Mouse (Mus musculus) midbrain, embryonic 13.5 days (tissue): Measurements from ENCODE around the gene Yipf3. TPM values are rescaled to one million over a fixed set of nuclear protein-coding genes. Genes with fewer than 3 reads are reported as not detected.

Source experiments
- ATAC-seq: fragments of 200-750 bp; cut with Nextera tagmentation; 2 replicates; pipeline ENCODE4 v1.8.0; 2017; ENCODE audit warnings: mild to moderate bottlenecking, moderate TSS enrichment, moderate library complexity
- H3K27ac ChIP-seq: fragments of 300-500 bp; sonication (generic); 2 replicates; pipeline ENCODE4 v1.5.1; 2015; ENCODE audit warnings: inconsistent platforms, mild to moderate bottlenecking, moderate library complexity
- H3K27me3 ChIP-seq: fragments of 300-500 bp; sonication (generic); 2 replicates; pipeline ENCODE4 v1.6.1; 2015; ENCODE audit warnings: mild to moderate bottlenecking, inconsistent platforms
- H3K36me3 ChIP-seq: fragments of 300-500 bp; sonication (generic); 2 replicates; pipeline ENCODE4 v1.6.1; 2015; ENCODE audit warnings: mild to moderate bottlenecking, inconsistent platforms
- H3K4me1 ChIP-seq: fragments of 300-500 bp; sonication (generic); replicated peaks from 2 replicates; pipeline ENCODE4 v1.6.1; 2015; ENCODE audit warnings: inconsistent platforms
- H3K4me2 ChIP-seq: fragments of 300-500 bp; sonication (generic); replicated peaks from 2 replicates; pipeline ENCODE4 v1.6.1; 2015; ENCODE audit warnings: moderate library complexity, mild to moderate bottlenecking, inconsistent platforms
- H3K4me3 ChIP-seq: fragments of 300-500 bp; sonication (generic); replicated peaks from 2 replicates; pipeline ENCODE4 v1.5.1; 2015; ENCODE audit warnings: mild to moderate bottlenecking, inconsistent platforms
- H3K9ac ChIP-seq: fragments of 300-500 bp; sonication (generic); replicated peaks from 2 replicates; pipeline ENCODE4 v1.6.1; 2015; ENCODE audit warnings: mild to moderate bottlenecking, inconsistent platforms
- H3K9me3 ChIP-seq: fragments of 300-500 bp; sonication (generic); 2 replicates; pipeline ENCODE4 v1.6.1; 2016; ENCODE audit warnings: mild to moderate bottlenecking, inconsistent platforms
- whole genome bisulfite sequencing: fragments of 180-500 bp; shearing (Covaris S2); methylation state at CpG from one replicate; pipeline ENCODE4 v1.1.7; 2015; 5-methylcytosine and 5-hydroxymethylcytosine counted together
- polyA plus RNA-seq: library from polyadenylated mRNA; unstranded; fragments of >200 nt; fragmentation: Nextera tagmentation; extraction: Ambion mirVana; gene quantifications from 2 replicates; pipeline ENCODE4 v1.2.1, GENCODE M21; 2015

The Yipf3 gene
- 87.3 and 91.6 TPM in 2 replicates for polyA plus RNA-seq

- no peaks in the 10 kb centered on the region for H3K27me3 ChIP-seq
Measured at GRCm38 (mm10) chr17:46247512-46248188, at the start of gene Yipf3, which contains the start of gene Polr1c. TSS of gene Yipf3 (plus strand) at chr17:46248080. TSS of gene Polr1c (minus strand) at chr17:46248054.

GRCm38 (mm10) chr17:46201151-46201550, 46.7 kb upstream of the Yipf3 start:
- no peak for ATAC-seq
- peak overlapping the region; percentile 88 for H3K9ac ChIP-seq
- H3K27me3 ChIP-seq: no peaks in the 10 kb centered on the region
- no peak overlapping the region for H3K27ac ChIP-seq
- WGBS: 65% methylated on average over 6 of the region's 6 CpGs
- peaks cover 38% of the 10 kb centered on the region for H3K36me3 ChIP-seq
- peaks cover 38% of the 10 kb centered on the region for H3K4me1 ChIP-seq
- H3K4me3 ChIP-seq: peak overlapping the region; percentile 97
- H3K4me2 ChIP-seq: peak overlapping the region; percentile 89
- no peaks in the 10 kb centered on the region for H3K9me3 ChIP-seq

More at GRCm38 (mm10) chr17:46247512-46248188, at the start of gene Yipf3, which contains the start of gene Polr1c:
- peaks cover 28% of the 10 kb centered on the region for H3K4me1 ChIP-seq
- peak; percentile 94 for ATAC-seq
- H3K4me3 ChIP-seq: peak within 1 kb of the TSS; percentile 98
- H3K9ac ChIP-seq: peak within 1 kb of the TSS; percentile 99
- H3K9me3 ChIP-seq: no peaks in the 10 kb centered on the region
- H3K36me3 ChIP-seq: peaks cover 75% of the 10 kb centered on the region
- peak within 1 kb of the TSS; percentile 84 for H3K27ac ChIP-seq
- under 1% methylated on average over 53 of the region's 53 CpGs for WGBS
- peak within 1 kb of the TSS; percentile 93 for H3K4me2 ChIP-seq

- H3K27me3 ChIP-seq: no peaks in the 10 kb centered on the region
- peaks cover 38% of the 10 kb centered on the region for H3K36me3 ChIP-seq
- peak within 1 kb of the TSS; percentile 97 for H3K4me3 ChIP-seq
- peak within 1 kb of the TSS; percentile 88 for H3K9ac ChIP-seq
- H3K4me1 ChIP-seq: peaks cover 38% of the 10 kb centered on the region
- H3K4me2 ChIP-seq: peak within 1 kb of the TSS; percentile 89
- ATAC-seq: peak; percentile 97
- peak within 1 kb of the TSS; percentile 82 for H3K27ac ChIP-seq
- WGBS: under 1% methylated on average over 66 of the region's 66 CpGs
- no peaks in the 10 kb centered on the region for H3K9me3 ChIP-seq
Measured at GRCm38 (mm10) chr17:46202421-46203071, 45.3 kb upstream of the Yipf3 start, which contains the start of the genes Polh and Xpo5. TSS of gene Polh (minus strand) at chr17:46202645. TSS of gene Xpo5 (plus strand) at chr17:46202782.

GRCm38 (mm10) chr17:46203078-46203477, 44.8 kb upstream of the Yipf3 start:
- H3K27ac ChIP-seq: peak overlapping the region; percentile 73
- peak overlapping the region; percentile 97 for H3K4me3 ChIP-seq
- peaks cover 38% of the 10 kb centered on the region for H3K36me3 ChIP-seq
- WGBS: under 1% methylated on average over 20 of the region's 20 CpGs
- no peaks in the 10 kb centered on the region for H3K9me3 ChIP-seq
- peaks cover 38% of the 10 kb centered on the region for H3K4me1 ChIP-seq
- H3K4me2 ChIP-seq: peak overlapping the region; percentile 89
- no peak; the same call in 1 of the 2 replicates for ATAC-seq
- H3K27me3 ChIP-seq: no peaks in the 10 kb centered on the region
- peak overlapping the region; percentile 88 for H3K9ac ChIP-seq

GRCm38 (mm10) chr17:46206676-46207075, 41.2 kb upstream of the Yipf3 start:
- no peak for ATAC-seq
- no peaks in the 10 kb centered on the region for H3K9me3 ChIP-seq
- H3K27me3 ChIP-seq: no peaks in the 10 kb centered on the region
- H3K4me2 ChIP-seq: no peak overlapping the region
- peaks cover 59% of the 10 kb centered on the region for H3K36me3 ChIP-seq
- H3K4me3 ChIP-seq: no peak overlapping the region
- no peak overlapping the region for H3K9ac ChIP-seq
- peaks cover 18% of the 10 kb centered on the region for H3K4me1 ChIP-seq
- no peak overlapping the region for H3K27ac ChIP-seq

GRCm38 (mm10) chr17:46210550-46210949, 37.3 kb upstream of the Yipf3 start:
- Histone ChIP-seq H3K4me2 (no peak overlapping the region), H3K27ac (no peak overlapping the region), H3K9ac (no peak overlapping the region), H3K36me3 (peaks cover 91% of the 10 kb centered on the region), H3K27me3 (no peaks in the 10 kb centered on the region), H3K9me3 (no peaks in the 10 kb centered on the region), H3K4me1 (no peaks in the 10 kb centered on the region), H3K4me3 (no peak overlapping the region)
- 96% methylated on average over 3 of the region's 3 CpGs for WGBS
- ATAC-seq: no peak

- Histone ChIP-seq H3K4me2 (no peak overlapping the region), H3K4me1 (no peaks in the 10 kb centered on the region), H3K27me3 (no peaks in the 10 kb centered on the region), H3K9ac (no peak overlapping the region), H3K9me3 (no peaks in the 10 kb centered on the region), H3K4me3 (no peak overlapping the region), H3K27ac (no peak overlapping the region), H3K36me3 (peaks cover 98% of the 10 kb centered on the region)
- 94% methylated on average over 3 of the region's 3 CpGs for WGBS
- no peak for ATAC-seq
Measured at GRCm38 (mm10) chr17:46221601-46222000, 26.3 kb upstream of the Yipf3 start.

GRCm38 (mm10) chr17:46227576-46227975, 20.3 kb upstream of the Yipf3 start:
- Histone ChIP-seq H3K4me1 (no peaks in the 10 kb centered on the region), H3K27me3 (no peaks in the 10 kb centered on the region), H3K9me3 (no peaks in the 10 kb centered on the region), H3K4me3 (no peak overlapping the region), H3K4me2 (no peak overlapping the region), H3K27ac (no peak overlapping the region), H3K36me3 (peaks cover 97% of the 10 kb centered on the region), H3K9ac (no peak overlapping the region)
- WGBS: 89% methylated on average over 7 of the region's 7 CpGs
- no peak for ATAC-seq

- Histone ChIP-seq H3K4me1 (no peaks in the 10 kb centered on the region), H3K27ac (no peak overlapping the region), H3K9me3 (no peaks in the 10 kb centered on the region), H3K4me3 (no peak overlapping the region), H3K4me2 (no peak overlapping the region), H3K9ac (0 out of 2 replicates have a peak overlapping the region, but pooled peaks have one; percentile 19), H3K27me3 (no peaks in the 10 kb centered on the region), H3K36me3 (peaks cover 90% of the 10 kb centered on the region)
- ATAC-seq: no peak
- WGBS: 96% methylated on average over 1 of the region's 1 CpGs
Measured at GRCm38 (mm10) chr17:46236067-46236466, 11.8 kb upstream of the Yipf3 start.

GRCm38 (mm10) chr17:46237079-46237478, 10.8 kb upstream of the Yipf3 start:
- no peak for ATAC-seq
- Histone ChIP-seq H3K27ac (no peak overlapping the region), H3K4me2 (no peak overlapping the region), H3K27me3 (no peaks in the 10 kb centered on the region), H3K9me3 (no peaks in the 10 kb centered on the region), H3K9ac (no peak overlapping the region), H3K36me3 (peaks cover 92% of the 10 kb centered on the region), H3K4me3 (no peak overlapping the region), H3K4me1 (no peaks in the 10 kb centered on the region)
- WGBS: 96% methylated on average over 6 of the region's 6 CpGs

- WGBS: 88% methylated on average over 5 of the region's 5 CpGs
- no peaks in the 10 kb centered on the region for H3K9me3 ChIP-seq
- ATAC-seq: no peak
- no peaks in the 10 kb centered on the region for H3K27me3 ChIP-seq
- no peak overlapping the region for H3K4me2 ChIP-seq
- peaks cover 92% of the 10 kb centered on the region for H3K36me3 ChIP-seq
- H3K4me3 ChIP-seq: no peak overlapping the region
- H3K9ac ChIP-seq: no peak overlapping the region
- H3K4me1 ChIP-seq: no peaks in the 10 kb centered on the region
- H3K27ac ChIP-seq: no peak overlapping the region
Measured at GRCm38 (mm10) chr17:46237480-46237879, 10.4 kb upstream of the Yipf3 start.

- Histone ChIP-seq H3K27me3 (no peaks in the 10 kb centered on the region), H3K36me3 (peaks cover 92% of the 10 kb centered on the region), H3K4me3 (no peak overlapping the region), H3K9me3 (no peaks in the 10 kb centered on the region), H3K27ac (no peak overlapping the region), H3K4me1 (no peaks in the 10 kb centered on the region), H3K9ac (no peak overlapping the region), H3K4me2 (no peak overlapping the region)
- no peak for ATAC-seq
- WGBS: 94% methylated on average over 15 of the region's 15 CpGs
Measured at GRCm38 (mm10) chr17:46239516-46240114, 8.3 kb upstream of the Yipf3 start.
